Mouse (Mus musculus): ENCODE measurements around the gene Atp8b3. TPM values are rescaled to one million over a fixed set of nuclear protein-coding genes. Genes with fewer than 3 reads are reported as not detected.

Gene Atp8b3
- polyA plus RNA-seq, 1 experiment from 2014 or later: 0.51 TPM

DNA sequence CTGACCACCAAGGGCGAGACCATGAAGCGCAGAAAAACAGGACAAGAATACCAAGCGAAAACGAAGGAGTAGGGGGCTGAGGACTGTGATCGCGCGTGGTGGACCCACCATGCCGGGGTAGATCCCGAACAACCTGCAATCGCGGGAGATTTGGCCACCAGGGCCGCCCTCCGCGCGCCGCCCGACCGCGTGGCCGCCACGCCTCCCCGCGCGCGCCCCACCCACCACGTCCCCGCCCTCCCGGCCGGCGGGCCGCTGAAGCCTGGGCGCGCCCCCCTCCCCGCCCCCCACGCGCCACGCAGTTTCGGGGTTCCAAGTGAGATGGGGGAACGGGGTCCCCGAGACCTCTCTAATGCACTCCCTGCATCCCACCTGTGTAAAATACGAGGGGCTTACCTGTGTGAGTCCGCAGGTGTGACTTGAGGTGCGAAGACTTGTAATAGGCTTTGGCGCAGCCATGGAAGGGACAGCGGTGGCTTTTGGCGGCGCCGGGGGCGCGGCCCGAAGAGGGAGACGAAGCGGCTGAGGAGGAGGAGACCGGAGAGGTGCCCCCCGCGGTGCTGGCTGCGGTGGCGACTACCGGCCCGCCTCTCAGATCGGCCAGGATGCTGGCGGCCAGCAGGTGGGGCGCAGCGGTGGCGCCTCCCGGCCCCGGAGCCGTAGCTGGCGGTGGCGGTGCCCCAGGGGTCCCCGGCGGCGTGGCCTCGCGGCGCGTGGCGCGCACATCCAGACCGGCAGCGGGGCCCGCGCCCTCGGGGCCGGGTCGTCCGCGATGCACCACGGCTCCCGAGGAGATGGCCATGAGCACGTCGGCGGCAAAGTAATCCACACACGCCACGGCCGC is 37.6 kb upstream of the Atp8b3 start:
- H3K27me3 ChIP-seq (ENCODE audit: poor library complexity, severe bottlenecking): no peaks in the 10 kb centered on the region
- no peaks in the 10 kb centered on the region; the same call in 1 of the 2 replicates for H3K36me3 ChIP-seq (replicated peaks)
- peak overlapping the region; percentile 91 for H3K27ac ChIP-seq
- H3K4me1 ChIP-seq: peaks cover 78% of the 10 kb centered on the region
- WGBS: under 1% methylated on average over 95 of the region's 96 CpGs
- peak overlapping the region; percentile 85 for H3K4me3 ChIP-seq
- H3K9me3 ChIP-seq: no peaks in the 10 kb centered on the region
- DNase-seq (ENCODE audit: extremely low spot score, low spot score): peak; percentile 62

- H3K4me3 ChIP-seq: peak overlapping the region; percentile 85
- peaks cover 85% of the 10 kb centered on the region for H3K4me1 ChIP-seq
- no peak for DNase-seq (ENCODE audit: extremely low spot score, low spot score)
- WGBS: 16% methylated on average over 17 of the region's 17 CpGs
- H3K36me3 ChIP-seq (replicated peaks): no peaks in the 10 kb centered on the region
- H3K27ac ChIP-seq: peak overlapping the region; percentile 91
- H3K9me3 ChIP-seq: no peaks in the 10 kb centered on the region
- H3K27me3 ChIP-seq (ENCODE audit: poor library complexity, severe bottlenecking): no peaks in the 10 kb centered on the region
Observed at GRCm38 (mm10) chr10:80575925-80576324, 37.0 kb upstream of the Atp8b3 start.

DNA sequence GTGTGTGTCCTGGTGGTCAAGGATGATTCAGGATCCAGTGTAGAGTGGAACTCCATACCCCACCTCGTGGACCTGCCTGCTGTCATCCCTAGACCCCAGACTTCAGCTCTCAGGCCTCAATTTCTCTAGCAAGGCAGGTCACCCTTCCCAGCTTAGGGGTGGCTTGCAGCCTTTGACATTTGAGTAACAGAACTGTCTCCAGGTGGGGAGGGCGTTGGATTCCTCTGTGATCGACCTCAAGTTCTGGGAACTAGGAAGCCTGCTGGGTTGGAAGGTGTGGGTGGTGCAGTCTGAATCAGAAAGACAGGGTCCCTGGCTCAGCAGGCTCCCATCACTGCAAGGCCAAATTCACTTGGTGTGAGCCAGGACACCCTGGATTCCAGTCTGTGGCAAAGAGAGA is 36.0 kb upstream of the Atp8b3 start:
- DNase-seq (ENCODE audit: extremely low spot score, low spot score): no peak
- 79% methylated on average over 3 of the region's 3 CpGs for WGBS
- H3K4me3 ChIP-seq: peak overlapping the region; percentile 85
- H3K27me3 ChIP-seq (ENCODE audit: poor library complexity, severe bottlenecking): no peaks in the 10 kb centered on the region
- H3K36me3 ChIP-seq (replicated peaks): no peaks in the 10 kb centered on the region
- H3K4me1 ChIP-seq: peaks cover 95% of the 10 kb centered on the region
- H3K9me3 ChIP-seq: no peaks in the 10 kb centered on the region
- no peak overlapping the region for H3K27ac ChIP-seq

DNA sequence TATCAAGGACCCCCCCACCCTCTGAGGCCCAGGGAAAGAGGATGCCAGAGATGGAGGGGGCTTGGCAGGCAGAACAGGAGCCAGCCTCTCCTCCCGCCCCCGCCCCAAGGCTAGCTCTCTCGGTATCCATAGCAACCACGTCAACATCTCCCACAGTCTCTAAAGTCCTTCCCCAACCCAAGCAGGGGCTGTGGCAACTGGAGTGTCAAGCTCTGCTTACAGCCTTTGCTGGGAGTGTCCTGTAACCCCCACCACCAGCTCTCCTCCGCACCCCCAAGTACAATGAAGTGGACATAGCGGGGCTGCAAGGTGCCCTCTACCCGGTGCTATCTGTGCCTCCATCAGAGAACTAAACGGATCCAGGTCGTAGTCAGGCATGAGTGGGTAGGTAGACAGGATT is 35.0 kb upstream of the Atp8b3 start:
- peak overlapping the region; percentile 13; the same call in 1 of the 2 replicates for H3K27ac ChIP-seq
- no peak for DNase-seq (ENCODE audit: extremely low spot score, low spot score)
- no peaks in the 10 kb centered on the region for H3K9me3 ChIP-seq
- H3K4me3 ChIP-seq: peak overlapping the region; percentile 85; the same call in 1 of the 2 replicates
- H3K27me3 ChIP-seq (ENCODE audit: poor library complexity, severe bottlenecking): no peaks in the 10 kb centered on the region
- WGBS: 56% methylated on average over 9 of the region's 9 CpGs
- peaks cover 4% of the 10 kb centered on the region for H3K36me3 ChIP-seq (replicated peaks)
- H3K4me1 ChIP-seq: peaks cover 98% of the 10 kb centered on the region

- no peaks in the 10 kb centered on the region for H3K27me3 ChIP-seq (ENCODE audit: poor library complexity, severe bottlenecking)
- no peak for DNase-seq (ENCODE audit: extremely low spot score, low spot score)
- peak overlapping the region; percentile 6; the same call in 1 of the 2 replicates for H3K4me3 ChIP-seq
- peaks cover 89% of the 10 kb centered on the region for H3K4me1 ChIP-seq
- H3K9me3 ChIP-seq: no peaks in the 10 kb centered on the region
- WGBS: 81% methylated on average over 2 of the region's 2 CpGs
- no peak overlapping the region for H3K27ac ChIP-seq
- H3K36me3 ChIP-seq (replicated peaks): peaks cover 18% of the 10 kb centered on the region
Observed at GRCm38 (mm10) chr10:80572477-80572876, 33.6 kb upstream of the Atp8b3 start.

- Histone ChIP-seq H3K27me3 (ENCODE audit: poor library complexity, severe bottlenecking) (no peaks in the 10 kb centered on the region), H3K27ac (peak overlapping the region; percentile 85), H3K4me1 (peaks cover 89% of the 10 kb centered on the region), H3K36me3 (replicated peaks) (peaks cover 24% of the 10 kb centered on the region), H3K4me3 (peak overlapping the region; percentile 41), H3K9me3 (no peaks in the 10 kb centered on the region)
- DNase-seq (ENCODE audit: extremely low spot score, low spot score): peak; percentile 44
- 21% methylated on average over 30 of the region's 30 CpGs for WGBS
Observed at GRCm38 (mm10) chr10:80570871-80571836, 32.2 kb upstream of the Atp8b3 start.

GRCm38 (mm10) chr10:80570419-80570818 is 31.5 kb upstream of the Atp8b3 start:
- Histone ChIP-seq H3K36me3 (replicated peaks) (peaks cover 28% of the 10 kb centered on the region), H3K9me3 (no peaks in the 10 kb centered on the region), H3K27me3 (ENCODE audit: poor library complexity, severe bottlenecking) (no peaks in the 10 kb centered on the region), H3K4me1 (peaks cover 83% of the 10 kb centered on the region), H3K4me3 (peak overlapping the region; percentile 41; the same call in 1 of the 2 replicates), H3K27ac (peak overlapping the region; percentile 85)
- WGBS: 85% methylated on average over 10 of the region's 10 CpGs
- DNase-seq (ENCODE audit: extremely low spot score, low spot score): no peak

DNA sequence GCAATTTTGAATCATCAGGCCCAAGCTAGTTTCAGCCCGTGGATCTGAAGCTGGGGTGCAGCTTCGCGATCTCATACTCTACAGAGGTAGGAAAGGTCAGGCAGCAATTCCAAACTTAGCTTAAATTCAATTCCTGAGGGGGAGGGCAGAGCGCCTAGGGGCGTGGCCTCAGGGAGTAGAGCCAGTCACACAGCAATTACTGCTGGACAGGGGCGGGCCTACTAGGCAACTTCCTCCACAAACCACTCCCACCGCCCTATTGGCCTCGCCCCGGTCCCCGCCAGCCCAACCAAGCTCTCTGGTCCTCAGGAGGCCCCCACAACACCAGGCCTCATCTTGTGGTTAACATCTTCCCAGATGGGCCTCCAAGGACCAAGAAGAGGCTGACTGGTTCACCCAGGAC is 30.7 kb upstream of the Atp8b3 start:
- DNase-seq (ENCODE audit: extremely low spot score, low spot score): peak; percentile 52
- Histone ChIP-seq H3K9me3 (no peaks in the 10 kb centered on the region), H3K27ac (peak overlapping the region; percentile 85), H3K36me3 (replicated peaks) (peaks cover 30% of the 10 kb centered on the region), H3K27me3 (ENCODE audit: poor library complexity, severe bottlenecking) (no peaks in the 10 kb centered on the region), H3K4me1 (peaks cover 76% of the 10 kb centered on the region), H3K4me3 (peak overlapping the region; percentile 41)
- 31% methylated on average over 10 of the region's 10 CpGs for WGBS

- Histone ChIP-seq H3K36me3 (replicated peaks) (peaks cover 35% of the 10 kb centered on the region), H3K27me3 (ENCODE audit: poor library complexity, severe bottlenecking) (no peaks in the 10 kb centered on the region), H3K9me3 (no peaks in the 10 kb centered on the region), H3K4me3 (peak overlapping the region; percentile 22; the same call in 1 of the 2 replicates), H3K4me1 (peaks cover 68% of the 10 kb centered on the region), H3K27ac (peak overlapping the region; percentile 85; the same call in 1 of the 2 replicates)
- WGBS: 94% methylated on average over 29 of the region's 29 CpGs
- DNase-seq (ENCODE audit: extremely low spot score, low spot score): no peak
Observed at GRCm38 (mm10) chr10:80568876-80569275, 30.0 kb upstream of the Atp8b3 start.

- whole genome bisulfite sequencing: 21% methylated on average over 17 of the region's 17 CpGs
- no peaks in the 10 kb centered on the region for H3K9me3 ChIP-seq
- peak; percentile 84 for DNase-seq (ENCODE audit: extremely low spot score, low spot score)
- H3K27ac ChIP-seq: peak overlapping the region; percentile 75
- H3K36me3 ChIP-seq (replicated peaks): peaks cover 35% of the 10 kb centered on the region
- peaks cover 54% of the 10 kb centered on the region for H3K4me1 ChIP-seq
- no peaks in the 10 kb centered on the region for H3K27me3 ChIP-seq (ENCODE audit: poor library complexity, severe bottlenecking)
- peak overlapping the region; percentile 20 for H3K4me3 ChIP-seq
Observed at GRCm38 (mm10) chr10:80566375-80567092, 27.6 kb upstream of the Atp8b3 start.

GRCm38 (mm10) chr10:80561116-80561944 is 22.4 kb upstream of the Atp8b3 start, which contains the start of gene Rexo1:
Gene Rexo1, minus strand, starts transcription at chr10:80561560.
- Histone ChIP-seq H3K4me1 (peaks cover 54% of the 10 kb centered on the region), H3K9me3 (no peaks in the 10 kb centered on the region), H3K36me3 (replicated peaks) (peaks cover 14% of the 10 kb centered on the region; the same call in 1 of the 2 replicates), H3K27ac (peak within 1 kb of the TSS; percentile 95), H3K4me3 (peak within 1 kb of the TSS; percentile 79), H3K27me3 (ENCODE audit: poor library complexity, severe bottlenecking) (no peaks in the 10 kb centered on the region)
- peak; percentile 93 for DNase-seq (ENCODE audit: extremely low spot score, low spot score)
- WGBS: under 1% methylated on average over 72 of the region's 72 CpGs
